15 mouse cellular contexts compared by ENCODE assay signal in genomic region chr14:32520400-32520926, GRCm38 (mm10). TPM values are rescaled to one million over a fixed set of nuclear protein-coding genes. Genes with fewer than 3 reads are reported as not detected.
"Had no signal": no experiment of that assay in that cellular context is flagged by ENCODE, and none has a peak within 500 bp of the region (broad histone marks: within the 10 kb centered on the region; RNA-seq: fewer than 3 reads in every experiment).

No protein-coding gene starts in this region.

- H3K9ac ChIP-seq: intestine, embryonic 15.5 days; limb, embryonic 12.5 days; liver, embryonic 14.5 days; neural tube, embryonic 13.5 days; stomach, embryonic 15.5 days had no signal

- H3K4me1 ChIP-seq: intestine, embryonic 15.5 days; stomach, embryonic 15.5 days had no signal

- H3K27me3 ChIP-seq: intestine, embryonic 15.5 days; limb, embryonic 12.5 days; neural tube, embryonic 13.5 days; stomach, embryonic 15.5 days had no signal

- ATAC-seq: intestine, embryonic 15.5 days; lung, postnatal 0 days had no signal

- H3K4me3 ChIP-seq: intestine, embryonic 15.5 days; layer of hippocampus, adult 2 months; limb, embryonic 12.5 days; neural tube, embryonic 13.5 days; stomach, embryonic 15.5 days had no signal

- H3K27ac ChIP-seq: intestine, embryonic 15.5 days; layer of hippocampus, adult 2 months; limb, embryonic 12.5 days; liver, embryonic 14.5 days; neural tube, embryonic 13.5 days; stomach, embryonic 15.5 days had no signal

- DNase-seq: liver; lung, adult 2 months; lung, postnatal 36 days; midbrain, embryonic 14.5 days; right cerebral cortex, postnatal 14 days; thymus, adult 2 months; thymus, postnatal 25 days had no signal

- H3K9me3 ChIP-seq: intestine, embryonic 15.5 days; limb, embryonic 12.5 days; neural tube, embryonic 13.5 days; stomach, embryonic 15.5 days had no signal

- H3K4me2 ChIP-seq: intestine, embryonic 15.5 days; limb, embryonic 12.5 days; neural tube, embryonic 13.5 days; stomach, embryonic 15.5 days had no signal

RNA-seq across cellular contexts. Expression of gene Chat, which starts 54.7 kb away (rescaled TPM):
- polyA plus RNA-seq: limb, embryonic 12.5 days; liver, embryonic 14.5 days; lung, adult 2 months; lung, postnatal 0 days; spleen, adult 2 months had no signal

RNA-seq across cellular contexts. Expression of gene Slc18a3, which starts 55.8 kb away (rescaled TPM):
- polyA plus RNA-seq: limb, embryonic 12.5 days; liver, embryonic 14.5 days; lung, postnatal 0 days; spleen, adult 2 months had no signal
